Mouse (Mus musculus): Measurements from ENCODE around the gene Ift81. TPM values are rescaled to one million over a fixed set of nuclear protein-coding genes. Genes with fewer than 3 reads are reported as not detected.

Gene Ift81
- polyA plus RNA-seq, 1 experiment from 2014 or later: 70.2 TPM

GRCm38 (mm10) chr5:122508861-122509306, 105.4 kb downstream of the Ift81 start:
- H3K4me1 ChIP-seq (replicated peaks): peaks cover 13% of the 10 kb centered on the region
- 75% methylated on average over 11 of the region's 11 CpGs for WGBS
- no peak overlapping the region for H3K4me3 ChIP-seq
- no peak overlapping the region for H3K4me2 ChIP-seq
- no peak for ATAC-seq (ENCODE audit: low FRiP score)
- no peak overlapping the region for H3K27ac ChIP-seq
- H3K9me3 ChIP-seq: peaks cover 5% of the 10 kb centered on the region; the same call in 1 of the 2 replicates
- H3K27me3 ChIP-seq: no peaks in the 10 kb centered on the region
- H3K9ac ChIP-seq: no peak overlapping the region
- no peaks in the 10 kb centered on the region for H3K36me3 ChIP-seq

GRCm38 (mm10) chr5:122507396-122507795, 106.9 kb downstream of the Ift81 start:
- Histone ChIP-seq H3K4me2 (no peak overlapping the region), H3K27me3 (no peaks in the 10 kb centered on the region), H3K36me3 (no peaks in the 10 kb centered on the region), H3K4me3 (no peak overlapping the region), H3K9ac (no peak overlapping the region), H3K9me3 (peaks cover 5% of the 10 kb centered on the region; the same call in 1 of the 2 replicates), H3K27ac (no peak overlapping the region), H3K4me1 (replicated peaks) (peaks cover 23% of the 10 kb centered on the region)
- no peak for ATAC-seq (ENCODE audit: low FRiP score)

- ATAC-seq (ENCODE audit: low FRiP score): no peak
- Histone ChIP-seq H3K4me3 (no peak overlapping the region), H3K4me1 (replicated peaks) (peaks cover 23% of the 10 kb centered on the region), H3K27ac (no peak overlapping the region), H3K4me2 (no peak overlapping the region), H3K9me3 (peaks cover 5% of the 10 kb centered on the region; the same call in 1 of the 2 replicates), H3K27me3 (no peaks in the 10 kb centered on the region), H3K36me3 (no peaks in the 10 kb centered on the region), H3K9ac (no peak overlapping the region)
- WGBS: 85% methylated on average over 3 of the region's 3 CpGs
These were observed 107.9 kb downstream of the Ift81 start for GRCm38 (mm10) chr5:122506462-122506861.

- Histone ChIP-seq H3K4me2 (no peak overlapping the region), H3K27me3 (no peaks in the 10 kb centered on the region), H3K36me3 (no peaks in the 10 kb centered on the region), H3K9ac (no peak overlapping the region), H3K27ac (no peak overlapping the region), H3K9me3 (peaks cover 5% of the 10 kb centered on the region; the same call in 1 of the 2 replicates), H3K4me3 (no peak overlapping the region), H3K4me1 (replicated peaks) (peaks cover 20% of the 10 kb centered on the region)
- no peak for ATAC-seq (ENCODE audit: low FRiP score)
- WGBS: 85% methylated on average over 5 of the region's 5 CpGs
These were observed 108.8 kb downstream of the Ift81 start for GRCm38 (mm10) chr5:122505554-122505953.

GRCm38 (mm10) chr5:122503760-122504119, 110.6 kb downstream of the Ift81 start:
- Histone ChIP-seq H3K4me1 (replicated peaks) (peaks cover 30% of the 10 kb centered on the region), H3K9ac (no peak overlapping the region), H3K27me3 (no peaks in the 10 kb centered on the region), H3K9me3 (peaks cover 5% of the 10 kb centered on the region; the same call in 1 of the 2 replicates), H3K27ac (peak overlapping the region; percentile 100; the same call in 1 of the 2 replicates), H3K4me2 (no peak overlapping the region), H3K36me3 (no peaks in the 10 kb centered on the region), H3K4me3 (no peak overlapping the region)
- WGBS: 28% methylated on average over 4 of the region's 4 CpGs
- no peak for ATAC-seq (ENCODE audit: low FRiP score)

GRCm38 (mm10) chr5:122503015-122503759, 111.1 kb downstream of the Ift81 start:
- H3K27me3 ChIP-seq: no peaks in the 10 kb centered on the region
- 26% methylated on average over 15 of the region's 15 CpGs for WGBS
- peak overlapping the region; percentile 97 for H3K4me3 ChIP-seq
- H3K9ac ChIP-seq: peak overlapping the region; percentile 86
- H3K36me3 ChIP-seq: no peaks in the 10 kb centered on the region
- no peak for ATAC-seq (ENCODE audit: low FRiP score)
- peak overlapping the region; percentile 100 for H3K27ac ChIP-seq
- H3K4me2 ChIP-seq: peak overlapping the region; percentile 74
- peaks cover 35% of the 10 kb centered on the region for H3K4me1 ChIP-seq (replicated peaks)
- peaks cover 5% of the 10 kb centered on the region; the same call in 1 of the 2 replicates for H3K9me3 ChIP-seq

GRCm38 (mm10) chr5:122502077-122502941, 112.0 kb downstream of the Ift81 start, which contains the start of gene Atp2a2:
Gene Atp2a2 (minus strand): TSS chr5:122502225.
- under 1% methylated on average over 93 of the region's 113 CpGs for WGBS
- Histone ChIP-seq H3K27me3 (no peaks in the 10 kb centered on the region), H3K9me3 (peaks cover 5% of the 10 kb centered on the region; the same call in 1 of the 2 replicates), H3K9ac (peak within 1 kb of the TSS; percentile 99), H3K27ac (peak within 1 kb of the TSS; percentile 100), H3K36me3 (peaks cover 3% of the 10 kb centered on the region; the same call in 1 of the 2 replicates), H3K4me3 (peak within 1 kb of the TSS; percentile 97), H3K4me1 (replicated peaks) (peaks cover 42% of the 10 kb centered on the region), H3K4me2 (peak within 1 kb of the TSS; percentile 75)
- peak; percentile 93 for ATAC-seq (ENCODE audit: low FRiP score)

GRCm38 (mm10) chr5:122501101-122502076, 112.9 kb downstream of the Ift81 start:
- peak overlapping the region; percentile 99 for H3K9ac ChIP-seq
- peak; percentile 61 for ATAC-seq (ENCODE audit: low FRiP score)
- H3K27ac ChIP-seq: peak overlapping the region; percentile 100
- peak overlapping the region; percentile 75 for H3K4me2 ChIP-seq
- WGBS: under 1% methylated on average over 95 of the region's 113 CpGs
- peaks cover 49% of the 10 kb centered on the region for H3K4me1 ChIP-seq (replicated peaks)
- no peaks in the 10 kb centered on the region for H3K27me3 ChIP-seq
- H3K4me3 ChIP-seq: peak overlapping the region; percentile 97
- peaks cover 8% of the 10 kb centered on the region; the same call in 1 of the 2 replicates for H3K36me3 ChIP-seq
- peaks cover under 1% of the 10 kb centered on the region; the same call in 1 of the 2 replicates for H3K9me3 ChIP-seq

GRCm38 (mm10) chr5:122500563-122500962, 113.8 kb downstream of the Ift81 start:
- Histone ChIP-seq H3K36me3 (peaks cover 13% of the 10 kb centered on the region), H3K4me2 (peak overlapping the region; percentile 75), H3K4me3 (peak overlapping the region; percentile 97), H3K27me3 (no peaks in the 10 kb centered on the region), H3K4me1 (replicated peaks) (peaks cover 57% of the 10 kb centered on the region), H3K27ac (peak overlapping the region; percentile 100; the same call in 1 of the 2 replicates), H3K9ac (peak overlapping the region; percentile 99), H3K9me3 (no peaks in the 10 kb centered on the region)
- WGBS: 29% methylated on average over 5 of the region's 5 CpGs
- no peak for ATAC-seq (ENCODE audit: low FRiP score)
